Mouse (Mus musculus): Measurements from ENCODE around the gene Gca. TPM values are rescaled to one million over a fixed set of nuclear protein-coding genes. Genes with fewer than 3 reads are reported as not detected.
A peak's percentile ranks its signal among the peaks of the same experiment; 100 is the strongest.
"Not testable (repeated sequence)": the region's sequence is repeated elsewhere in the genome, so short reads cannot be mapped to it uniquely, and the experiment has no call there.

Gca gene
- total RNA-seq, 1 experiment from 2014 or later, result 3.0 TPM

DNA sequence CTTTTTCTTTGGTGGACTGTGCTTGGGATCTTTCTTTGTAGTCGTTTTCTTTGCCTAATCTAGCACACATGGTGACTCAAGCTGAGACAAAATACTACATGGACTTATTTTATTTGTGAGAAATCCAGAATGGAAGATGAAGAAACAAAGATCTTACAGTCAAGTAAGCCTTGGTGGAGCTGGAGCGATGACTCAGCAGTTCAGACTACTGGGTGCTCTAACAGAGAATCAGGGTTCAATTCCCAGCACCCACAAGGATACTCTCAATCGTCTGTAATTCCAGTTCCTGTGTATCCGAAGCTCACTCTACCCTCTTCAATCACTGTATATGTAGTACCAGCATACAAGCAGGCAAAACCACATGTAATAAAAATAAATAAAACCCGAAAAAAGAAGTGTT, 6.2 kb downstream of the Gca start:
- no peak for DNase-seq

DNA sequence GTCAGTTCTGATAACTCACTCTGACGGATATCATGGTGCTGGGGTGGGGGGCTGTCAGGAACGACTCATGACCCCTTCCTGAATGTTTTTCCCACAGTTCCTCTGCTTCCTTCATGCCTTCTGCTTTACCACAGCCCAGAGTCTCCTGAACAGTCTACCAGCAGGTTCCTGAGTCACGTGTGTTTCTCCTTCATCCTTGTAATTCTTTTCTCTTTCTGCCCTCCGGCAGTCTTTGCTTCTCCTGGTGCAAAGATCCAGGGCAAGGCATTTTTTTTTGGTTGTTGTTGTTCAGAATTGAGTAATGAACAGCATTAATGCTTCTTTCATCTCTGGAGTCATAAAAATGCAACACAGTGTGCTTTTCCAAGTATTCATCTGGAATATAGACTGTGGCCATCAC, 6.7 kb downstream of the Gca start:
- no peak for DNase-seq

GRCm38 (mm10) chr2:62672788-62673187, 8.7 kb downstream of the Gca start:
- DNase-seq, result no peak

GRCm38 (mm10) chr2:62681667-62682066, 17.6 kb downstream of the Gca start:
- DNase-seq, result peak; percentile 34

- DNase-seq, result no peak
These were observed 21.0 kb downstream of the Gca start for GRCm38 (mm10) chr2:62684989-62685595.

DNA sequence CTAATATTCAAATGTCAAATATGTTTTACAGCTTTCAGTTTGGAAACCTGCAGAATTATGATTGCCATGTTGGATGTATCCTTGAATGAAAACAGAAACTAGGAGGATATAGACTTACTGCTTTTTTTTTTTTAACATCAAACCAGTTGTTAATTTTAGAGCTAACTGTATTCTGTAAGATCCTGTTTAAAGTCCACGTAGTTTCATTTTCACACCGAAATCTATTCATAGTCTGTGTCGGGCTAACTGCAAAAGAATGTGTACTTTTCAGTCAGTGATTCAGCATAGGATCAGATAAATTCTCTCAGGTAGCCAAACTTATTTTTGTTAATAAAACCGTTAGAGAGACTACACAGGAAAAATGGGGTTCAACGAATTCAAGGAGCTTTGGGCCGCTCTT, 21.8 kb downstream of the Gca start:
- DNase-seq, result no peak

- no peak for DNase-seq
These were observed 42.2 kb downstream of the Gca start for GRCm38 (mm10) chr2:62706313-62706712.

- DNase-seq, result no peak
These were observed 45.5 kb downstream of the Gca start for GRCm38 (mm10) chr2:62709633-62710032.

- not testable (repeated sequence) for DNase-seq
These were observed 50.3 kb downstream of the Gca start for GRCm38 (mm10) chr2:62714362-62714761.

- DNase-seq, result no peak
These were observed 51.2 kb downstream of the Gca start for GRCm38 (mm10) chr2:62715260-62715659.

DNA sequence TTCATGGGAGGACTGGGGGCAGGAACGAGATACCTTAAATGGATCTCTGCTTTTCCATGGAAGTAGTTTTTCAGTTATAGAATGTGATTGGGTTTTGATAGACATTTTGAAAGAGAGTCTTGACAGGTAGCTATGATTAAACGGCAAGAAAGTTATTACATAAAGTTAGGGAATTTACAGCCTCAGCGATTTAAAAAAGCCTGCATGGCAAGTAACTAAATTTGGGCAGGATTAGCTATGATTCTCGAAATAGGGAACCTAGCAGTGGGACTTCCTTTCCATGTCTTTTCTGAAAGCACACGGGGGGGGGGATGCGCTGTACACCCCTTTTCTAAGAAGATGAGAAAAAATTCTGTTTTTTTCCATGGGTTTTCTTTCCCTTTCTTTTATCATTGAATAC, 53.2 kb downstream of the Gca start:
- no peak for DNase-seq

- no peak for DNase-seq
These were observed 54.3 kb downstream of the Gca start for GRCm38 (mm10) chr2:62718411-62718810.

DNA sequence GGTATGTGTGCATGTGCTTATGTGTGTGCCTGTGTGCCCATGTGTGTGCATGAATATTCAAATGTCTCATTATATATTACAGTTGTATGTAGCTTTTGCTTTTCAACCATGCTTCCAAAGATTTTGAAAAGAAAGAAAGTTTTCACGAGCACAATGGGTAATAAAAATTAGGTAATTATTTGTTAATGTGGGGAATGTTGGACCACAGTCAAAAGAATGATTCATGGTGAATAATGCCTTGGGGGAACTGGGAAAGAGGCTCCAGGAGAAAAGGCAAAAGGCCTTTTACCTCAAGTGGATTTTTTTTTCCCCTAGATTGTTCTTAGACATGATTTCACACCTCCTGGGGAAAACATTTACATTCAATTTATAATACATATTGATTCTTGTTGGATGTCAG, 61.9 kb downstream of the Gca start:
- no peak for DNase-seq

DNA sequence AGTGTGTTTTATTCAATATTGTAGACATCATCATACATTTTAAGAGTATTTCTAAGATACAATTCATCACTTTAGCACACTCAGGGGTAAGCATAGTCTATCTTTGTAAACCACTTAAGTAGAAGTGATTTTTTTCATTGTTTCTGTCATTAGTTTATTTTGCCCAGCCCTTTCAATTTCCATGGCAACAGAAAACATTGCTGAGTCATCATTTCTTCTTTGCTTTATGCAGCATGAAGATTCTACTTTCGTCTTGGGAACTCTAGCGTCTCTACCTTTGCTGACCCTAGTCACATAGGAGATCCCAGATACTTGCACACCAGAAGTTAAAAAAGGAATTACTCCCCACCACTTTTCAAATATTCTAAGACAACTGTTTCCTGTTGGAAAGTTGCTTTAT, 63.6 kb downstream of the Gca start:
- DNase-seq, result no peak

- DNase-seq, result no peak
These were observed 66.6 kb downstream of the Gca start for GRCm38 (mm10) chr2:62730671-62731070.

GRCm38 (mm10) chr2:62743098-62743497, 79.0 kb downstream of the Gca start:
- DNase-seq, result no peak

Other genes starting within 250 kb of the Gca start
- not detected in 2 replicates for gene Gcg, start 180.6 kb upstream of the Gca start, total RNA-seq (2021)
- 4.6 and 6.2 TPM in 2 replicates for gene Fap, start 90.2 kb upstream of the Gca start, total RNA-seq (2021)
- 8.7 and 9.9 TPM in 2 replicates for gene Ifih1, start 18.0 kb upstream of the Gca start, total RNA-seq (2021)